Mouse (Mus musculus): ENCODE results near the gene Ccdc167. TPM values are rescaled to one million over a fixed set of nuclear protein-coding genes. Genes with fewer than 3 reads are reported as not detected.
A peak's percentile ranks its signal among the peaks of the same experiment; 100 is the strongest.
"Not testable (repeated sequence)": the region's sequence is repeated elsewhere in the genome, so short reads cannot be mapped to it uniquely, and the experiment has no call there.

The Ccdc167 gene
- polyA plus RNA-seq, 1 experiment from 2014 or later = 16.8 TPM

DNA sequence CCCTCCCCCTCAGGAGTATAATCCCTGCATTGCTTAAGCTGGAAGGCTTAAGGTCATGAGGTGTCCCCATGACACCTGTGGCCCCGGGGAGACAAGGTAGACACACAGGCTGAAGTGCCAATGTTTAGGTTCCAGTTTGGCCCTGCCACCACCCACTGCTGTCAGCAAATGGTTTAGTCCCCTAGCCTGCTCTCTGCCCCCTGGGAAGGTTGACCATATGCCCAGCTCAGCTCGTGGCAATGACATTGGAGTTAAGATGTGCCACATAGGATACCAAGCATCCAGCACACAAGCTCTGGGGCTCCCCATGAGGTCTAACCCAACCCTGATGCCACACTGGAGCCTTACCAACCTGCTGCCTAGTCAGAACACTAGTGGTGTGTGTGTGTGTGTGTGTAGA is 15.7 kb upstream of the Ccdc167 start:
- no peak for DNase-seq (ENCODE audit: low spot score)
- Histone ChIP-seq H3K36me3 (no peaks in the 10 kb centered on the region), H3K4me1 (replicated peaks) (peaks cover 48% of the 10 kb centered on the region), H3K4me3 (no peak overlapping the region), H3K27me3 (ENCODE audit: insufficient read depth, poor library complexity, severe bottlenecking) (no peaks in the 10 kb centered on the region), H3K27ac (peak overlapping the region; percentile 51), H3K9me3 (no peaks in the 10 kb centered on the region)
- WGBS = 87% methylated on average over 2 of the region's 2 CpGs

DNA sequence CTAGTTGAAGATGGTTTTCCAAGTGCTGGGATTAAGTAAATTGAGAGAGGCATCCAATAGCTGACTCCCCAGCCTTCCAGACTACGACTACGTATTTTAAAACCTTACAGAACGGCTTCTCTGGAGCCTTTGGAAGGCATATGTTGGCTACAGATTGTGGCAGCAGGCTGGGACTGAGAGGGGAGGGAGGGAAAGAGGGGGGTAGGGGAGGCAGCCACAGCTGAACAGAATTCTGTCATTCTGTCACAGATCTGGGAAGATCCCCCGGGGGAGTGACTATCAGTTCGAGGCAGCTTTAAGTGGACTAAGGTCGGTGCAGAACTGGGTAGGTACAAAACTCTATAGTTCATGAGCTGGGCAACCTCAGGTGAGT is 15.1 kb upstream of the Ccdc167 start:
- H3K36me3 ChIP-seq = no peaks in the 10 kb centered on the region
- H3K9me3 ChIP-seq = no peaks in the 10 kb centered on the region
- no peak for DNase-seq (ENCODE audit: low spot score)
- 67% methylated on average over 6 of the region's 6 CpGs for WGBS
- H3K27me3 ChIP-seq (ENCODE audit: insufficient read depth, poor library complexity, severe bottlenecking) = no peaks in the 10 kb centered on the region
- H3K4me1 ChIP-seq (replicated peaks) = peaks cover 48% of the 10 kb centered on the region
- H3K4me3 ChIP-seq = no peak overlapping the region
- peak overlapping the region; percentile 81 for H3K27ac ChIP-seq

DNA sequence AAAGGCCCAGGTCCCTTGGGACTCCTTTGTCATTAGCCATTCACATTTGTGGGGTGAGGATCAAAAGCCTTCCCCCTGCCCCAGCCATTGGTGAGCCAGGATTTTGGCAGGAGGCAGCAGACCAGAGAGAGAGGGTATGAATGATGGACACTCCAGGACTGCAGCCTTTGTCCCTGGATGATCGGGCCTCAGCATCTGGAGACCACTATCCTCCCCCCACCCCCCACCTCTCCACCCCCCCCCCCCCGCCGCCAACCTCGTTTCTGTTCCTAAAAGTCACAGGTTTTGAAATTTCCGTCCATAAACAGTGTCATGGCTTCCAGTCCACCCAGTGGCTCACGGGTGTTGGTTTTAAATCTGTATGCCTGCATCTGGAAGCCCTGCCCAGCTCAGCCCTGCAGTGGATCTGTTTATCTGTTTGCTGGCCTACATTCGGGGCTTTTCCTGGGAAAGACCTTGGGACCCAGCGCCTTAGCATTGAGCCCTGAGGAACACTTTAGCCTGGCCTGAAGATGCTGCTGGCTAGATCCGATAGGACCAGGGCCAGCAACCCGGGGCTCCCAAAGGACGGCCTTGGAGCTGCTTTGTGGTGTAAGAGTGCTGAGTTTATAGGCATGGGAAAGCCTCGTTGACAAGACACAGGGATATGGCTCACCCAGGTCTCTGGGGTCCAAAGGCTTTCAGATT is 14.6 kb upstream of the Ccdc167 start:
- Histone ChIP-seq H3K27ac (peak overlapping the region; percentile 81), H3K4me1 (replicated peaks) (peaks cover 44% of the 10 kb centered on the region), H3K27me3 (ENCODE audit: insufficient read depth, poor library complexity, severe bottlenecking) (no peaks in the 10 kb centered on the region), H3K36me3 (no peaks in the 10 kb centered on the region), H3K9me3 (no peaks in the 10 kb centered on the region), H3K4me3 (no peak overlapping the region)
- WGBS = 41% methylated on average over 12 of the region's 12 CpGs
- no peak for DNase-seq (ENCODE audit: low spot score)

DNA sequence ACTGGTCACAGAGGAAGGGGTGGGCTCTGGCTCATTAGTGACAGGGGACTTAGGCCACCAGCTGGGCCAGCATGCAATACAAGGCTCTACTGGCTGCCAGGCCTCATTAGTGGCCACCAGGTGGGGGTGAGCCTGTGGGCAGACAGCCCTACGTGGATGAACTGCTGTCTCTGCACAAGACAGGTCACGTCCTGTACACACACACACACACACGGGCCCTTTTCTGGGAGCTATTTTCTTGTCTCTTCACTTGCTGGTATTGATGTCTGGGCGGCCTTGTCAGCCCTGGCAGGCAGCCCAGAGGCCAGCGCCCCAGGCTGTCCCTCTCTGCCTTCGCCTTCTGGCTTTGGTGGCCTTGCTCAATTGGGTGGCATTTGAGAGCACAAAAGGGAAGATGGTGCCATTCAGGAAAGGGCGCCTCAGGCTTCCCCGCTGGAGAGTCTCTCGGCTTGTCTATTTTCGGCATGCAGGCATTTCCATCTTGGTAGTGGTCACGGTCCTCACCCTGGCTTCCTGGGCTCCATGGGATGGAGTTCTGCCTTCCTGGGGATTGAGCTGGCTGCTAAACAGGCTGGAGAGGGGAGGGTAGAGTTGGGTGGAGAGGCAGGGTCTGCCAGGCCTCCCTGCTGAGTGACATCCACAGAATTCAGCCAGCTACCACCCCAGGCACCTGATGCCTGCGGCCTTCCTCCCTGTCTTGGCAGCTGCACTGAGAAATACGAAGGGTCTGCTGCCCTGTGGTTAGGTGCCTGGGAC is 13.8 kb upstream of the Ccdc167 start:
- peak; percentile 41 for DNase-seq (ENCODE audit: low spot score)

DNA sequence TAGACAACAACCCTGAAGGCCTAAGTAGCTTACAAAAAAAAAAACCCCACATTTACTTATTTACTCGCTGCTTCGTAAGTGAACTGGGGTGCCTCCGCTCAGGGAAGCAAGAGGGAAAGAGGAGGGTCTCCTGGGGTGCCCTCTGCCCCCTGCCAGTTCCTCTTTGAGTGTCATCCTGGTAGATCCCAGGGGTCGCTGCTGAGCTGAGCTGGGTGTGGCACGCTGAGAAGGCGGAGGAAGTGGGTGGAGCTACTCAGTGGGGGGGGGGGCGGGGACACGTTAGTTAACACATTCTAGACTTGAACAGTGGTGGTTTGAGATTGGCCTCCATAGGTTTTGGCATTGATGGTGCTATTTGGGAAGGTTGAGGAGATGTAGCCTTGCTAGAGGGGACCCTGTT is 11.2 kb upstream of the Ccdc167 start:
- Histone ChIP-seq H3K4me3 (no peak overlapping the region), H3K36me3 (no peaks in the 10 kb centered on the region), H3K27ac (no peak overlapping the region), H3K27me3 (ENCODE audit: insufficient read depth, poor library complexity, severe bottlenecking) (no peaks in the 10 kb centered on the region), H3K4me1 (replicated peaks) (peaks cover 29% of the 10 kb centered on the region), H3K9me3 (no peaks in the 10 kb centered on the region)
- no peak for DNase-seq (ENCODE audit: low spot score)
- 60% methylated on average over 8 of the region's 8 CpGs for WGBS

More for the DNA sequence above, 13.8 kb upstream of the Ccdc167 start:
- no peaks in the 10 kb centered on the region for H3K36me3 ChIP-seq
- peak overlapping the region; percentile 81 for H3K27ac ChIP-seq
- 41% methylated on average over 13 of the region's 13 CpGs for WGBS
- no peaks in the 10 kb centered on the region for H3K9me3 ChIP-seq
- peaks cover 38% of the 10 kb centered on the region for H3K4me1 ChIP-seq (replicated peaks)
- H3K4me3 ChIP-seq = no peak overlapping the region
- H3K27me3 ChIP-seq (ENCODE audit: insufficient read depth, poor library complexity, severe bottlenecking) = no peaks in the 10 kb centered on the region

DNA sequence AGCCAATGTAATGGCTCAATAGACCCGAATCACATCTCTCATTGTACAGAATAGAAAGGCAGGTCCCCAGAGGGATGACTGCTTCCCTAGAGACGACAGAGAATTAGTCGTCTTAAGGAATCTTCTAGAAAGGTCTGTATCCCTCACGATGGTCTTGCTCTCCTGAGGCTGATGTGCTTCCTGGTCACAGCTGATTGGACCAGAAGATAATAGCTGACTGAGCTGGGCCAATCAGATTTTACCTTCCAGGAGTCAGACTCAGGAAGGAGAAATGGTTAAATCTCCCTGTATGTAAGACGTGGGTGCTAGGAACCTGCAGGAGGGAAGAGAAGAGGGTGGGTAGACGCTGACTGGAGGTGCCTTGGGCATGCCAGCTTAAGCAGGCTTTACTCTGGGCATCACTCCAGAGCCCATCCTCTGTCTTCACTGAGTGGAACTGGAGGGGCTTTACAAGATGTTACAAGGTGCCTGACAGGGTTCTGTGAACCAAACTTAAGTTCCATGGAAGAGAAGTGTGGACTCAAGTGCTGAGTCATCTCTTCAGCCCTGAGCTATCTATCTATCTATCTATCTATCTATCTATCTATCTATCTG is 8.3 kb upstream of the Ccdc167 start:
- WGBS = 78% methylated on average over 6 of the region's 6 CpGs
- Histone ChIP-seq H3K9me3 (no peaks in the 10 kb centered on the region), H3K27me3 (ENCODE audit: insufficient read depth, poor library complexity, severe bottlenecking) (no peaks in the 10 kb centered on the region), H3K36me3 (no peaks in the 10 kb centered on the region), H3K4me3 (no peak overlapping the region), H3K27ac (no peak overlapping the region), H3K4me1 (replicated peaks) (peaks cover 3% of the 10 kb centered on the region; the same call in 1 of the 2 replicates)
- DNase-seq (ENCODE audit: low spot score) = no peak

DNA sequence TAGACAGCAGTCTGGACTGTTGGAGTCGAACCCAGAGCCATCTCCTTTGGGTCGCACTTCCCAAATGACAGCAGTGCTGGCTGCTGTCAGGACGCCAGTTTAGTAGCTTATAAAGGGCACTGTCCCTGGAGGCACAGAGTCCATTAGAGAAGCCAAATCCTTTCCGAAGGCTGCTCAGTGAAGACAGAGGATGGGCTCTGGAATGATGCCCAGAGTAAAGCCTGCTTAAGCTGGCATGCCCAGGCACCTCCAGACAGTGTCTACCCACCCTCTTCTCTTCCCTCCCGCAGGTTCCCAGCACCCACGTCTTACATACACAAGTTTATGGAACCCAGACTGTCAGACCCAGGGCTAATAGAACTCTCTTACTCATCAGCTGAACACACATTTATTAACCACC is 7.8 kb upstream of the Ccdc167 start:
- Histone ChIP-seq H3K4me3 (no peak overlapping the region), H3K36me3 (no peaks in the 10 kb centered on the region), H3K27me3 (ENCODE audit: insufficient read depth, poor library complexity, severe bottlenecking) (no peaks in the 10 kb centered on the region), H3K9me3 (no peaks in the 10 kb centered on the region), H3K4me1 (replicated peaks) (no peaks in the 10 kb centered on the region), H3K27ac (no peak overlapping the region)
- no peak for DNase-seq (ENCODE audit: low spot score)
- 87% methylated on average over 6 of the region's 6 CpGs for WGBS

DNA sequence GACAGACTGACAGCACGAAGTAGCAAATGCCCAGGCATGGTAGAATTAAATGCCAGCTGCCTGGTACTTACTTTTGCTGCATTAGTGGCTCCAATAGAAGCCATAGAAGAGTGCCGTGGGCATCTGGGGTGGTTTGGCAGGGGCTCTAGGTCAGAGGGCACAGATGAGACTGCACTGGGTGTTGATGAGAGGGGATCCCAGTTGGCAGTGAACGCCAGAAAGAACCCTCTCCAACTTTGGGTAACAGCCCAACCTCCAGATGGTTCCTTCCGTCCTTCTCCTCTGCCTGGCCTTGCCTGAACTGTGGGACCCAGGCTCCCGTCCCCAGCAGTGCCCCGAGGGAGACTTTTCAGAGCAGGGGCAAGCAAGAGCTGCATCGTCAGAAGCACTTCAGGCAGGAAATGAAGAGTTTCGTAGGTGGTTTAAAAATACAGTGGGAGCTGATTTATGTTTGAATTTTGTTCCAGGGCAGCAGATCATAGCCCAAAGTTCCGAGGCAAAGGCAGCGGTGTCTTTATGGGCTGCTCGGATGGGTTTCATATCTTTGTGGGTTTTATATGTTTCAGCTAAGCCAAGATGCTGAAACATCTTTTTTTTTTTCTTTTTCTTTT is 4.0 kb upstream of the Ccdc167 start:
- 83% methylated on average over 11 of the region's 11 CpGs for WGBS

DNA sequence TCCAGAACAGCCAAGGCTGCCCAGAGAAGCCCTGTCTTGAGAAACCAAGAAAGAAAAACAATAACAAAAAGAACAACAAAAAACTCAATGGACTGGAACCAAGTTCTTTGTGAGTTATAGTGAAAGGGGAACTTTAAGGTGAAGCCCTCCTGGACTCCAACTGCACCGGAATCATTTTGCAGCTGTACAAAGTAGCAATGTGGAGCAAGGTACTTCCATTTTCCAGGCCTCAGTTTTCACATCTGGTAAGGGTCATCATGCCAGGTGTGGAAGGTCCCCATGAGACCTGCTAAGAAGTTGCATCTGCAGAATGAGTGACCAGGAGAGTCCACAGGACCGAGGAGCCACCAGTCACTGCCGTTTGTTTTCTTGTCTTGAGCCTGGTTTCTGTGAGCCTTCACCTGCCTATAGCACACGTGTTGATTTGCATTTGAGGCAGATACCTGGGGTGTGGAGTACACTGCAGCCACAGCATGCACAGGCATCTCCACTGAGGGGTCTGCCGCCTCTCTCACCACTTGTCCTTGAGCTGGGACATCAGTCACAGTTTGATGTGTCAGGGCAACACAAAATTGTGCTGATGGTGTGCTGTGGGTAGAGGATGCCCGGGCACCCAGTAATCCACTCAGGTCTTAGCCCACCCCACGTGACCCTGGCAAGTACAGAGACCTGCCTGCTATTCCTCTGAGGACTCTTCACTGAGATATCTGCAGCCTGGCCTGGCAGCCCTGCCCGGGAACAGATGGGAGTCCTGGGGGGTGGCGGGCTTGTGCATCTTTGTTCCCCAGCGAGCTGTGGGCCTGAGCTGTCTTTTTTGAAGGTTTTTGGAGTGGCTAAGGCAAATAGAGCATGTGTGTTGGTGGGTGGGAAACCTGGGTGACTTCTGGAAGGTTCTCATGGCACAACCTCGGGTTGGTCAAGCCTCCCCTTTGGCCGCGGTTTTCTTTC is 3.1 kb upstream of the Ccdc167 start:
- no peak overlapping the region for H3K27ac ChIP-seq
- H3K36me3 ChIP-seq = no peaks in the 10 kb centered on the region
- no peak overlapping the region for H3K4me3 ChIP-seq
- 75% methylated on average over 13 of the region's 13 CpGs for WGBS
- H3K9me3 ChIP-seq = no peaks in the 10 kb centered on the region
- peaks cover 19% of the 10 kb centered on the region for H3K4me1 ChIP-seq (replicated peaks)
- DNase-seq (ENCODE audit: low spot score) = no peak
- H3K27me3 ChIP-seq (ENCODE audit: insufficient read depth, poor library complexity, severe bottlenecking) = no peaks in the 10 kb centered on the region

More for the DNA sequence above, 4.0 kb upstream of the Ccdc167 start:
- no peaks in the 10 kb centered on the region for H3K27me3 ChIP-seq (ENCODE audit: insufficient read depth, poor library complexity, severe bottlenecking)
- no peaks in the 10 kb centered on the region for H3K9me3 ChIP-seq
- no peak overlapping the region for H3K4me3 ChIP-seq
- H3K27ac ChIP-seq = no peak overlapping the region
- peaks cover 15% of the 10 kb centered on the region for H3K4me1 ChIP-seq (replicated peaks)
- no peaks in the 10 kb centered on the region for H3K36me3 ChIP-seq
- no peak for DNase-seq (ENCODE audit: low spot score)

DNA sequence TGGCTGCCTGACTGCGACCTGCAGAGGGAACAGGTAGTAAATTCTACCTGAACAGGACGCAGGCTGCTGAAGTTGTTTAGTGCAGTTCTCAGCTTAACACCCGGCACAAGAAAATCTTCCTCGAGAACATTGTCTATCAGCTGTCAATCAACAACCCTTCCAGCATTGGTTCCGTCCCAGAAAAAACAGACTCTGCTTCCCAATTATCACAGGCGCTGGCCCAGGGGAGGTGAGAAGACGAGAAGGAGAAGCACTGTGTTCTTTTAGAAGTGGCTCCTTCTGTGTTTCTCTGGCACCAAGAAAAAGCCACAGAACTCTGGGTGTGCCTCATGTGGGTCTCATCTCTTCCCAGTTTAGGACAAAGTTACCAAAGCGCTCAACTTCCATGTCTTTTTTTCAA is 1.8 kb upstream of the Ccdc167 start:
- peaks cover 19% of the 10 kb centered on the region for H3K4me1 ChIP-seq (replicated peaks)
- DNase-seq (ENCODE audit: low spot score) = no peak
- 89% methylated on average over 8 of the region's 8 CpGs for WGBS
- no peaks in the 10 kb centered on the region for H3K9me3 ChIP-seq
- H3K27ac ChIP-seq = no peak overlapping the region
- no peaks in the 10 kb centered on the region for H3K27me3 ChIP-seq (ENCODE audit: insufficient read depth, poor library complexity, severe bottlenecking)
- H3K36me3 ChIP-seq = peaks cover 9% of the 10 kb centered on the region; the same call in 1 of the 2 replicates
- H3K4me3 ChIP-seq = no peak overlapping the region

DNA sequence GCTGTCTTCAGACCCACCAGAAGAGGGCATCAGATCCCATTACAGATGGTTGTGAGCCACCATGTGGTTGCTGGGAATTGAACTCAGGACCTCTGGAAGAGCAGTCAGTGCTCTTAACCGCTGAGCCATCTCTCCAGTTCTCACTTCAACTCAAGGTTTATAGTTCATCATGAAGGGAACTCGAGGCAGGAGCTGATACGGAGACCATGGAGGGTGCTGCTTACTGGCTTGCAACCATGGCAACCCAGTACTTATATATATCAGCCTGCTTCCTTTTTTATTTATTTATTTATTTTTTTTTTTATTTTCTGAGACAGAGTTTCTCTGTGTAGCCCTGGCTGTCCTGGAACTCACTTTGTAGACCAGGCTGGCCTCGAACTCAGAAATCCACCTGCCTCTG is 3.1 kb downstream of the Ccdc167 start:
- not testable (repeated sequence) for H3K27me3 ChIP-seq (ENCODE audit: insufficient read depth, poor library complexity, severe bottlenecking); H3K27ac ChIP-seq; H3K36me3 ChIP-seq; H3K9me3 ChIP-seq; DNase-seq (ENCODE audit: low spot score); H3K4me3 ChIP-seq
- WGBS = 95% methylated on average over 4 of the region's 4 CpGs
- peaks cover 61% of the 10 kb centered on the region for H3K4me1 ChIP-seq (replicated peaks)

DNA sequence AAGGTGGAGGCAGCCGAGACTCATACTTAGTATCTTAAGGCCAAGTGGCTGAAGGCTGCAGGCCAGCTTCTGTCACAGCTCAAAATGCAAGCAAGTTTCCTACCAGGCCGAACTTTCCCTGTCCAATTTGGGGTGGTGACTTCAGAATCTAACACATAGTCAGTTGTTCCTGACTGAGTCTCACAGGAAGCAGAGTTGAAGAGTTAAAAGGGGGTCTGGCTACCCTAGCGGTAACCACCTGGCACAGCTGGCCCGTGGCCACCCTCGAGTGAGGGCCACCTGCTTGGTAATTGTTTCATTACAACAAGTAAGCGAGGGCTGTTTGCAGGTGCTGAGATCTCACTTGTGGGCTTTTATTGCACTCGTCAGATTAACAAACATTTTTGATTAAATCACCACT is 4.3 kb downstream of the Ccdc167 start:
- no peaks in the 10 kb centered on the region for H3K27me3 ChIP-seq (ENCODE audit: insufficient read depth, poor library complexity, severe bottlenecking)
- no peak for DNase-seq (ENCODE audit: low spot score)
- WGBS = 87% methylated on average over 7 of the region's 7 CpGs
- no peak overlapping the region for H3K4me3 ChIP-seq
- peaks cover 72% of the 10 kb centered on the region for H3K4me1 ChIP-seq (replicated peaks)
- no peaks in the 10 kb centered on the region for H3K9me3 ChIP-seq
- peaks cover 9% of the 10 kb centered on the region; the same call in 1 of the 2 replicates for H3K36me3 ChIP-seq
- no peak overlapping the region for H3K27ac ChIP-seq
